Mouse (Mus musculus): ENCODE data around the gene Trpm7.

DNA sequence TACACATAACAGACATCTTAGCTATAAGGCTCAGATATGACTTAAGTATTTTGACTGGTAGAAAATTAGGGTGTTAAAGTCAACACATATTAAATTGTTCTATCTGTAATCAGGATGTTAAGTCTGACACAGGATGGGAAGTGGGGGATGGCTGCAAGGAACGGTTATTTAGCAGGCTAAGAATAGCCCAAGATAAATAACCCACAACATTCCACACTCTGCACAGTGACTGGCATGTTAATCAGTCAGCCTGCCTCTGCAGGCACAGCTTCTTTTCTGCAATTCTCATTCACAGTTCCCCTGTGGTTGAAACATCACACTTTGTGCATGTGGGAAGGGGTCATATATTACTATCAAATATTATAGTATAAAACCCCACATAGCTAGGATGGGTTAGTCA is 60.2 kb downstream of the Trpm7 start:
- TF ChIP-seq CTCF (IDR thresholded peaks at IDR 0.05; ENCODE audit: borderline replicate concordance, insufficient read depth, low read length) = no peak
- no peak for TF ChIP-seq POLR2A (IDR thresholded peaks at IDR 0.05; ENCODE audit: low read depth, low read length)
